Mouse (Mus musculus) lung, postnatal 0 days (tissue): ENCODE measurements at regions not wholly inside any gene's neighbourhood (a gene's known extent, or its start where the extent isn't known, plus 50 kb on each side); places are given as distances from the start of the nearest gene placed in this dataset.

ENCODE experiments used
- CTCF ChIP-seq: IDR thresholded peaks from 2 replicates; pipeline ENCODE4 v1.5.1; 2016; ENCODE audit warnings: antibody characterized with exemption, mild to moderate bottlenecking
- EP300 ChIP-seq: IDR thresholded peaks from 2 replicates; pipeline ENCODE4 v1.6.1; 2016; ENCODE audit warnings: antibody characterized with exemption, mild to moderate bottlenecking, control low read depth

- TF ChIP-seq CTCF, result no peak
- TF ChIP-seq EP300, result no peak
Observed at GRCm38 (mm10) chr8:49243002-49243401, 399.3 kb upstream of the Tenm3 start.
